ENCODE assay signal across 8 mouse cellular contexts in the genomic region with DNA sequence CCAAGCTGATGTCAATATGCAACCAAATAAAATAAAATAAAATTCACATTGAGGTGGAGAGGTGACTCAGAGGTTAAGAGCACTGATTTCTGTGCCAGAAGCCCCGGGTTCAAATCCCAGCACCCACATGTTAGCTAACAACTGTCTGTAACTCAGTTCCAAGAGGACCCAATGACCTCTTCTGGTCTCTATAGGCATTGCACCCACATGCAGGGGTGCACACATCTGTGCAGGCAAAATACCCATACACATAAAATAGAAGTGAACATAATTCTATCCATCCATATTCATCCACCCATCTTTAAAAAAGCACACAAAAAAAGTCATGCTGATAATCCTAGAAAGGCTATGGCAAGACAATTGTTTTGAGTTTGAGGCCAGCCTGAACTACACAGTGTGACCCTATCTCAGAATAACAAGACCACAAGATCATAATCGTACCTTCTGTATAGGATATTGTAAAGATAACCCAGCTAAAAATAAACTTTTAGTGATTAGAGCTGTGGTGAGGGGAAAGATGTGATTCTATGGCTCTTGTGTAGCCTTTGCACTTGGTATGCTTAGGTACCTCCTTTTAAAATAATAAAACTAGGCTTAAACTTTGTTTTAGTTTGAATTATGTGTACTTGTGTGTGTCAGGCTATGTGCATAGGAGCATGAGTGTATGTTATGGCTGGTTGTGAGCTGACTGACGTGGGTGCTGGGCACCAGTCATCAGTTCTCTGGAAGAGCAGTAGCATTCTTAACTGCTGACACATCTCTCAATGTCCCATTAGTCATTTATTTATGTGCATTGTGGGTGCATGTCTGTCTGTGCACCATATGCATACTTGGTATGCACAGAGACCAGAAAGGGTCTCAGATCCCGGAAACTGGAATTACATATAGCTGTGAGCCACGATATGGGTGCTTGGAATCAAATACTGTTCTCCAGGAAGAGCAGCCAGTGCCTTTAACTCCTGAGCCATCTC. TPM values are rescaled to one million over a fixed set of nuclear protein-coding genes. Genes with fewer than 3 reads are reported as not detected.
DNase-seq lines count a peak whose midpoint lies in the region; ATAC-seq and TF ChIP-seq lines count a peak whose summit lies in the region.

No protein-coding gene starts in this region.

- peaks cover 17% of the 10 kb centered on the region for H3K79me3 ChIP-seq in C2C12 (ENCODE audit: low read depth)

- peak overlapping the region; percentile 50; the same call in 1 of the 2 replicates for H3K27ac ChIP-seq in heart, embryonic 13.5 days (replicated peaks)
- H3K27ac ChIP-seq in embryonic fibroblast, embryonic 13.5 days (ENCODE audit: insufficient read depth, low read length), result peak overlapping the region; percentile 98
- 0 out of 2 replicates have a peak overlapping the region, but pooled peaks have one; percentile 14 for H3K27ac ChIP-seq in liver, embryonic 15.5 days (replicated peaks)

- no peak for DNase-seq in heart, postnatal 10 days
- DNase-seq in cerebellum, postnatal 36 days, result no peak
- no peak for DNase-seq in cerebellum, adult 18-20 months
- no peak for DNase-seq in thymus, postnatal 4 days

- H3K9me3 ChIP-seq in heart, embryonic 13.5 days, result no peaks in the 10 kb centered on the region
- no peaks in the 10 kb centered on the region for H3K9me3 ChIP-seq in liver, embryonic 15.5 days (replicated peaks)

- TF ChIP-seq POLR2A in embryonic fibroblast, embryonic 13.5 days (IDR thresholded peaks at IDR 0.05; ENCODE audit: low read depth, low read length), result no peak

- H3K79me2 ChIP-seq in C2C12 (ENCODE audit: control insufficient read depth, insufficient read depth), result peaks cover 21% of the 10 kb centered on the region

- no peaks in the 10 kb centered on the region for H3K27me3 ChIP-seq in heart, embryonic 13.5 days (replicated peaks)
- H3K27me3 ChIP-seq in C2C12 (ENCODE audit: control insufficient read depth, insufficient read depth, insufficient read length), result no peaks in the 10 kb centered on the region
- H3K27me3 ChIP-seq in liver, embryonic 15.5 days, result no peaks in the 10 kb centered on the region

- no peak for ATAC-seq in heart, embryonic 13.5 days (ENCODE audit: extremely low read depth, insufficient number of reproducible peaks, low FRiP score, low TSS enrichment)
- no peak for ATAC-seq in liver, embryonic 15.5 days (ENCODE audit: insufficient read depth)

- peaks cover 2% of the 10 kb centered on the region for H3K36me3 ChIP-seq in heart, embryonic 13.5 days
- H3K36me3 ChIP-seq in C2C12 (ENCODE audit: control insufficient read depth, insufficient read depth), result peaks cover 26% of the 10 kb centered on the region
- H3K36me3 ChIP-seq in liver, embryonic 15.5 days (replicated peaks), result peaks cover 2% of the 10 kb centered on the region

- no peak overlapping the region for H3ac ChIP-seq in C2C12 (ENCODE audit: control insufficient read depth, insufficient read length, low read depth)

- peak overlapping the region; percentile 49 for H3K4me3 ChIP-seq in heart, embryonic 13.5 days
- no peak overlapping the region for H3K4me3 ChIP-seq in C2C12 (ENCODE audit: insufficient read depth, poor library complexity, severe bottlenecking)
- no peak overlapping the region for H3K4me3 ChIP-seq in embryonic fibroblast, embryonic 13.5 days (ENCODE audit: insufficient read depth, low read length)
- peak overlapping the region; percentile 43 for H3K4me3 ChIP-seq in liver, embryonic 15.5 days (replicated peaks)

- WGBS in heart, embryonic 13.5 days, result 66% methylated on average over 5 of the region's 5 CpGs
- 56% methylated on average over 5 of the region's 5 CpGs for WGBS in liver, embryonic 15.5 days (ENCODE audit: insufficient replicate concordance)

- H3K4me1 ChIP-seq in heart, embryonic 13.5 days, result peaks cover 21% of the 10 kb centered on the region
- peaks cover 7% of the 10 kb centered on the region for H3K4me1 ChIP-seq in embryonic fibroblast, embryonic 13.5 days (ENCODE audit: control insufficient read depth, insufficient read depth, low read length)
- peaks cover 28% of the 10 kb centered on the region for H3K4me1 ChIP-seq in liver, embryonic 15.5 days (replicated peaks)

- H3K9ac ChIP-seq in heart, embryonic 13.5 days, result peak overlapping the region; percentile 80; the same call in 1 of the 2 replicates
- H3K9ac ChIP-seq in liver, embryonic 15.5 days, result peak overlapping the region; percentile 23; the same call in 1 of the 2 replicates

- peak overlapping the region; percentile 74 for H3K4me2 ChIP-seq in heart, embryonic 13.5 days
- H3K4me2 ChIP-seq in liver, embryonic 15.5 days, result peak overlapping the region; percentile 72

- no peak for TF ChIP-seq CTCF in C2C12 (IDR thresholded peaks at IDR 0.05; ENCODE audit: control insufficient read depth, insufficient read depth, insufficient read length)
- no peak for TF ChIP-seq CTCF in embryonic fibroblast, embryonic 13.5 days (IDR thresholded peaks at IDR 0.05; ENCODE audit: borderline replicate concordance, insufficient read depth, low read length)

- intact Hi-C loops in heart, postnatal 10 days (cut with DNase I), result loop anchor here (10.0 kb wide), 1 partner anchor 1003 kb away; the partner anchor contains the start of gene Spdl1

TF ChIP-seq in C2C12, 6 proteins besides CTCF, POLR2A, EP300 and RAD21:
- no peak for TF ChIP-seq CEBPB (IDR thresholded peaks at IDR 0.05; ENCODE audit: low read depth)
- no peak for TF ChIP-seq USF1 (IDR thresholded peaks at IDR 0.05; ENCODE audit: low read depth)
- TF ChIP-seq FOSL1 (IDR thresholded peaks at IDR 0.05; ENCODE audit: insufficient read depth, low read length, poor library complexity, severe bottlenecking), result peak; percentile 91
- peak; percentile 41 for TF ChIP-seq MYOD1 (IDR thresholded peaks at IDR 0.05; ENCODE audit: control insufficient read depth, insufficient read length, low read depth)
- TF ChIP-seq MYOG (IDR thresholded peaks at IDR 0.05; ENCODE audit: control insufficient read depth, extremely low read depth, insufficient read length), result no peak
- TF ChIP-seq MAX (IDR thresholded peaks at IDR 0.05), result peak; percentile 88
TF ChIP-seq in C2C12: peak in this region for 3.

RNA-seq across cellular contexts. Expression of gene Rars, which starts 3.1 kb away (rescaled TPM):
- polyA plus RNA-seq in heart, embryonic 13.5 days (2015; fragmentation: Nextera tagmentation; extraction: Ambion mirVana), result 63.5 and 70.0 TPM in 2 replicates
- 10 to 100 TPM; 40.9 to 41.5 TPM for total RNA-seq in heart, postnatal 10 days (2021)
- 87.1 TPM for polyA plus RNA-seq in C2C12 (2012; fragmentation: generic; extraction: Trizol)
- polyA plus RNA-seq in embryonic fibroblast, embryonic 13.5 days (2011; ENCODE audit: insufficient read length, low read depth, missing spikeins), result 159 and 181 TPM in 2 replicates
- 39.8 and 41.0 TPM in 2 replicates for polyA plus RNA-seq in liver, embryonic 15.5 days (2015; fragmentation: Nextera tagmentation; extraction: Ambion mirVana)

RNA-seq across cellular contexts. Expression of gene Fbll1, which starts 38.8 kb away (rescaled TPM):
- polyA plus RNA-seq in heart, embryonic 13.5 days (2015; fragmentation: Nextera tagmentation; extraction: Ambion mirVana), result not detected in 2 replicates
- not detected for total RNA-seq in heart, postnatal 10 days (2021)
- 0.02 TPM for polyA plus RNA-seq in C2C12 (2012; fragmentation: generic; extraction: Trizol)
- not detected in 2 replicates for polyA plus RNA-seq in embryonic fibroblast, embryonic 13.5 days (2011; ENCODE audit: insufficient read length, low read depth, missing spikeins)
- not detected in 2 replicates for polyA plus RNA-seq in liver, embryonic 15.5 days (2015; fragmentation: Nextera tagmentation; extraction: Ambion mirVana)

Comparison
In these comparisons a context has a peak if more than half of its experiments do, and no peak if none do; other contexts are left out.
1. H3K27ac ChIP-seq: peak in every context shown above with its lines; median percentile 98 in embryonic fibroblast, embryonic 13.5 days; 50 in heart, embryonic 13.5 days; 14 in liver, embryonic 15.5 days.
2. H3K4me3 ChIP-seq: peak in heart, embryonic 13.5 days (single experiment) and liver, embryonic 15.5 days (single experiment); none in C2C12 (single experiment) and embryonic fibroblast, embryonic 13.5 days (single experiment).